Mouse (Mus musculus): ENCODE measurements around the gene Nfatc2ip.

Nfatc2ip gene

DNA sequence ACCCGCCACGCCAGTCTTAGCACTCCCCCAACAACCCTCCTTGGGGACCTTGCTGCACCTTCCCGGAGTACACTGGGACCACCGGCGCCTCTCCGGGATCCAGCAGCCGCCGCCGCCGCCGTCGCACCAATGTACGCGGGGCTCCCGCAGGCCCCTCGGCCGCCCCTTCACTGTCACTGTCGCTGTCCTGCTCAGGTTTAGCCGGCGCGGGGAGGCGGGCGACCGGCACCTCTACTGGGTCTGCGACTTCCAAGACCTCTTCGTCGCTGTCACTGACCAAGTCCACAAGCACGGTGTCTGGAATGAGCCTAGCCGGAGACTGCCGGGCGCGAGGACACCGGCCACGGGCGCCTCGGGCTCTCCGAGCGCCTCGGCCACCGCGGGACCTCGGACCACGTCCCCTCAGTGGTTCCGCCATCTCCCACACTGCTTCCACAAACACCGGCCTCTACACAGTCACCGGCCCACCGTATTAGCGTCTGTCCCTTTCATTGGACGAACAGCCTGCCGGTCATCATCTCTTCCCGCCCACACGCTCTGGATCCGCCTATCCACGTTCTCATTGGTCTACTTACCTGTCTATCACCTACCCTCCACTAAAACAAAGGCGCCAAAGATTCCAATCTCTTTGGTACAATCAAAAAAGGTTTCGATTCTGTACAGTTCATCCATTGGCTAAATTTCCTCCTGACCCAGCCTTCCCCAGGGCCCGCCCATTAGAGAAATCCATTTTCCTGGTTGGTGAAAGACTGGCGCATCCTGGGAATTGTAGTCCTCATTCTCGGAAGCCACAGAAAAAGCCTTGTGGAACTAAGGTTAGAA, at the start of gene Nfatc2ip:
Gene Nfatc2ip, minus strand, starts transcription at position 440 of the 822 bp plus-strand sequence.
- in situ Hi-C loops (cut with MboI, MseI), result loop anchor here in 1 of 2 experiments (5.0 kb wide), 1 partner anchor 41 kb away; no protein-coding TSS in a partner anchor

DNA sequence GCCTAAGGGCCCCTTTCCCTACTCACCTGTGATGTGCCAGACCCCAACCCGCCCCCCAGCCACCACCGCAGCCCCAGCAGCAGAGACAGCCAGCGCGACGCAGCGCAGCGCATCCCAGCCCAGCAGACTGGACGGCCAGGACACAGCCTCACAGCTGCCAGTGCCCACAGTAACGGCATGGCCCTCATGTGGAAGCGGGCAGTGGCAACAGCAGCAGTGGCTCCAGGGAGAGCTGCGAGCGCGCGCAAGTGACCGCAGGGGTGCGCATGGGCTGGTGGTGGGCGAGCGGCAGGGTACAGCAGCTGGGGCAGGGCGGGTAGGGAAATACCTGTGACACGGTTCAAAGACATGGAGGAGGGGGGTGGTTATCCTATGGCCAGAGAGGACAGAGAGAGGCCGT, 49.7 kb upstream of the Nfatc2ip start:
- in situ Hi-C loops (cut with MboI, MseI), result no loop called here

DNA sequence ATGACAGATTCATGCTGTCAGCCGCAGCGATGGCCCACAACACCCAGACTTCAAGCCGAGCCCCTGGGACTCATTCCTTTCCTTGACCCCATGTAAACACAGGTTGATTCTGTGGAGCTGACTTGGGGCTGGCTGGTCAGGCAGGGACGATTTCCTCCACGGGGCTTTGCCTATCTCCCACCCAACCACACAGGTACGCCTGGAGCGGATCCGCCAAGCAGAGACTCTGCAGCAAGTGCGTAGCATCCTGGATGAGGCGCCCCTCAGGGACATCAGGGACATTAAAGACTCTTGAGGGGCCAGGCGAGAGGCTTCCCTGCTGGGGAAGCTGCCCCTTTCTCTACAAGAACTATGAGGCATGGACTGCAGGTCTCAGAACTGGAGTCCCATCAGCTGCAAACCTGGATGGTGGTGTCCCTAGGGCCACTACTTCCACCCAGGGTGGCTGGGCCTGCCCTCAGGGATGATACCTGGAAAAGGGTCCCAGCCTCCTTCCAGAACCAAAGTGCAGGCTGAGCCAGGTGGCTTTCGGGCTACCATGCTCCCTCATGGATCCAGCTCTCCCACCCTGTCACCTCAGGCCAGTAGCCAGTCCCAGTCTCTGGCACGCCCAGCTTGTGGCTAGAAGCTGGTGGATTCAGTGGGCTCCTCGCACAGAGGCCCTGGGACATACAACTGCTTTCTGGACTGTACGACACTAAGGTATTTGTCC, 48.7 kb upstream of the Nfatc2ip start:
- in situ Hi-C loops (cut with MboI, MseI), result no loop called here

DNA sequence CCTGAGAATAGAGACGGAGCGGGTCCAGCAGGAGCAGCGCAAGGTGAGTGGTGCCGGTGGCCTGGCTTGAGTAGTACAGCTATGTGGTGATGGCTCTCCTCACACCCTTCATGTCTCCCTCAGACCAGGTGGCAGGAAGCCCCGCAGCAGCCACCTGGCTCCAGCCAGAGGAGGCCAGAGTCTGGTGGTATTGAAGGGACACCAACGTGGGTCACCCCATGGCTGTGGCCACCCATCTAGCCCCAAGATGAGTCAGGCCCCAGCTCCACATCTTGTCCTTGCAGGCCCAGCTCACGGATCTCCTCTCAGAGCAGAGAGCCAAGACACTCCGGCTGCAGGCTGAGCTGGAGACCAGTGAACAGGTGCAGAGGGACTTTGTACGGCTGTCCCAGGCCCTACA, 48.0 kb upstream of the Nfatc2ip start:
- in situ Hi-C loops (cut with MboI, MseI), result no loop called here

DNA sequence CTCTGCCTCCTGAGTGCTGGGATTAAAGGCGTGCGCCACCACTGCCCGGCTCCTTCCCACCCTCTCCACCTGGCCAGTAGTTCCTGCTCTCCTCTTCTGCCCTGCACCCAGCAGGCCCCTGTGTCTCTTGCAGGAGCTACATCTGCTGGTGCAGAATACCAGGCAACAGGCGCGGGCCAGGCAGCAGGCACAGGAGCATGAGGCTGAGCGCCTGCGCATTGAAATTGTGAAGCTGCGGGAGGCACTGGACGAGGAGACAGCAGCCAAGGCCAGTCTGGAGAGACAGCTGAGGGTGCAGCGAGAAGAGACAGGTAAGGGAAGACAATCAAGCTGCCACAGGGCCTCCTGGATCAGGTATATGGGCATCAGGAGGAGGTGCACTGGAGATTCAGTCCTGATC, 47.5 kb upstream of the Nfatc2ip start:
- in situ Hi-C loops (cut with MboI, MseI), result no loop called here

DNA sequence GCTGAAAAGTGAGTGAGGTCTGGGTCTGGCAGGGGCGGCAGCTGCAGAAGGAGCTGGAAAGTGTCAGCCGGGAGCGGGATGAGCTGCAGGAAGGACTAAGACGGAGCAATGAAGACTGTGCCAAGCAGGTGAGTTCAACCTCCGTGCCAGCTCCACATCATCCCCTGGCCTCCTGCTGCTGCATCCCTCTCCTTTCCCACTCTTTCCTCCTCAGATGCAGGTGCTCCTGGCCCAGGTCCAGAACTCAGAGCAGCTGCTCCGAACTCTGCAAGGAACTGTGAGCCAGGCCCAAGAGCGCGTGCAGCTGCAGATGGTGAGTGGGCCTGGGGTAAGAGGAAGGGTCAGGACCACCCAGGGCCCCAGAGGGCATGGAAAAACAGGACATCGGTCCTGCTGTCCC, 43.6 kb upstream of the Nfatc2ip start:
- in situ Hi-C loops (cut with MboI, MseI), result no loop called here

DNA sequence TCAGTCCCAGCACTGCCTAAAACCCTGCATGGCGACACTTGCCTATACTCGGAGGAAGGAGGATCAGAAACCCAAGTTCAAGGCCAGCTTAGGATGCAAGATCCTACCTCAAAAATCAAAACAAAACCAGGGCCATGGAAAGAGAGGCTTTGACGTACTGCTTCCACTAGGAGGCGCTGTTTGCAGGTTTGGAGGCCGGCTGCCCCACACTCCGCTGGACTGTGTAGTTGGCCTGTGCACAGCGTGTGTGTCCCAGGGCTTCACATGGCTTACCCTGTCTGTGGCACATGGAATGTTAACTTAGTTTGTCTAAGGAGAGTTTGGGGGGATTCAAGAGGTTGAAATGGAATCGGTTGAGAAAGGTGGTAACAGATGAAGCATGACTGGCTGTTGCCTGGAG, 40.3 kb upstream of the Nfatc2ip start:
- in situ Hi-C loops (cut with MboI, MseI), result loop anchor here (5.0 kb wide), 2 partner anchors 35 to 40 kb away; partner anchors contain the start of gene Nfatc2ip (in 1 of the 2)

DNA sequence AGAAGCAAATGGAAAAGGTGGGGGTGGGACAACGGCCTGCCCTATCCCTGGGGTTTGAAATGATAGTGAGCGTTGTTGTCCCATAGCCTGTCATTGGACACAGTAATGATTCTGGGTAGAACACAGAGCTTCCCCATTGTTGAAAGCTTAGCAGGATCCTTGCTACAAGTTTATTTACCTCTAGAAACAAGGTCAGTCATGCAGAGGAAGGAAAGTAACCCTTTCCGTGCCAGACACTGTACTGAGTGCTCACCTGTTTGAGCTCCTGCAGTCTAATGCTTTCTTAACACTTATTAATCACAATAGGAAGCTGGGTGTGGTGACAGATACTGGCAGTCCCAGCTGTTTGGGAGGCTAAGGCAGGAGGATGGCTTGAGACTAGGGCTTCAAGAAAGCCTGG, 39.3 kb upstream of the Nfatc2ip start:
- in situ Hi-C loops (cut with MboI, MseI), result loop anchor here (5.0 kb wide), 2 partner anchors 34 to 38 kb away; partner anchors contain the start of gene Nfatc2ip (in 1 of the 2)

DNA sequence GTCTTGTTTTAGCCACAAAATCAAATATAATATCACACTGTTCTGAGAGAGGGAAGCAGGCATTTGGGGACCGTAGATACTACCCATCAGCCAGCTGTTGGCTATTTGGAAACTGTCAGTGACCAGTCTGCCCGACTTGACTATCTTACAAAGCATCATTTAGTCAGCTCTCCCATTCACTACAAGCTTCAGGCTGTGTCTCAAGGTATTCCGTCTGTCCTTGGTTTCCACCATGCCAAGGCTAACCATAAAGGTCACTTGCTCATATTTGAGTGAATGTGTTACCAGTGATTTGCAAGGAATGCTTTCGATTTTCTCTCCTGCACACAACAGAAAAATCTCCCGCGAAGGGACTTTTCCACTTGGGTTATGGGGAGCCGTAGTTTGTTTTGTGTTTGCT, 38.2 kb upstream of the Nfatc2ip start:
- in situ Hi-C loops (cut with MboI, MseI), result loop anchor here (5.0 kb wide), 2 partner anchors 32 to 37 kb away; partner anchors contain the start of gene Nfatc2ip (in 1 of the 2)

DNA sequence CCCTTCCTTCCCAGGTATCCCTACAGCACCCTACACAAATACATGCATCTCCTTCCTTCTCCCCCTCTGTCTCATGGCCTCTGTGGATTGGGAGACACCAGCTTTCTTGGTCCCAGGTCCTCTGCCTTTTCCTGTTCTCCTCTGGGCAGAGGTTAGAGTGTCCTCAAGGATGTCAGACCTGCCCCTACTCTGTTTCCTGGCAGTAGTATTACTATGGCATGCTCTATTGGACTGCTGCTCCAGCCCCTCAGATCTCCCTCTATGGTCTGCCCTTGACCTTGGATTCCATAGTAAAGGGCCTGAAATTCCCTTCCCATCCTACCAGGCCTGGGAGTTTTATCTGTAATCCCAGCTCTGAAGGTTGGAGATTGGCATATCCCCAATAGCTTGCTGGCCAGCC, 33.6 kb upstream of the Nfatc2ip start:
- in situ Hi-C loops (cut with MboI, MseI), result no loop called here

DNA sequence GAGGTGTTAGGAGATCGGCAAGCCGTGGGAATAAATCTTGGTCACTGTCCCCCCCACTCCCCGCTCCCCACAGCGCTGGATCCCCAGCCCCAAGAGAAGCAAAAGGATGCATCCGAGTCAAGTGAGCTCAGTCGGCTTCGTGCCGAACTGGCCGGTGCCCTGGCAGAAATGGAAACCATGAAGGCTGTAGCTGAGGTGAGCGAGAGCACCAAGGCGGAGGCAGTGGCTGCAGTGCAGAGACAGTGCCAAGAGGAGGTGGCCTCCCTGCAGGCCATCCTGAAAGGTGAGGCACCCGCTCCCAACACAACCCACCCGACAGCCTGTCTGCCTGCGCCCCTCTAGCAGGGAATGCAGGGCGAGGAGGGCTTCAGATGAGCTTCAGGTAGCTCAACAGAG, 33.0 kb upstream of the Nfatc2ip start:
- in situ Hi-C loops (cut with MboI, MseI), result no loop called here

DNA sequence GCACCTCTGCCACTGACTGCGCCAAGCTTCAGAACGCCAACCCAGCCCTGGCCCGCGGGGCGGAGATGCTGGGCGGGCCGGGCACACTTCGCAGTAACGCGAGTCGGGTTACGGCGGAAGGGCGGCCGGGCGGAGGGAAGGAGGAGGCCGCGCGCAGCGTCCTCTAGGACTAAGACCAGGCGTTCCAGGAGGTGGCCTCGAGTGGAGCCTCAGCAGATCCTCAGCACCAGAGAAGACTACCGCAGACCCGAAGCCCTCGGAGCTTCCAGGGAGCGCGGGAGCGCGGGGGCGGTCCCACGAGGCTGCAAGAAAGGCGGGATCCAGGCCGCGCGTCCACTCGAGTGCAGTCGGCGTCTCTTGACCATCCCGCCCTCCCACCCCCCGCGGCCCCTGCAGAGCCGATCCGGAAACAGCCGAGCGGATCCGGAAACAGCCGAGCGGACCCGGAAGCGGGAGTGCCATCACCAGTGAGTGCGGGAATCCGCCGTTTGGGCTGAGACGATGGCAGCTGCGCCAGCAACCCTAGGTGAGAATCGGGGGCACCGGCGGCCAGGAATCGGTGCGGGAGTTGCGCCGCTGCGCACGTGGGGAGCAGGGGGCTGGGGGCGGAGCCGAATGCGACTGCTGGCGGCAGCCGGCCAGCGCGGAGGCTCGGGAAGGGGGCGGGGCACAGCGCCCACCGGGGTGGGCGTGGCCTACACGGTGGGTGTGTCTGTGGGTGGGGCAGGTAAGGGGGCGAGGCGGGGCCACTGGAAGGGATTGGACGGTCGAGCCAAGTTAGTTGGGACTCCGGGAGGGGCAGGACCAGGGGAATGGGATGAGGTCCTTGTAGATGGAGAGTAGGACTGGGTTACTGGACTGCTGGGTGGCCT, 32.3 kb upstream of the Nfatc2ip start, which contains the start of gene Rabep2:
Gene Rabep2, plus strand, starts transcription at position 129 of the 872 bp plus-strand sequence.
- in situ Hi-C loops (cut with MboI, MseI), result no loop called here

DNA sequence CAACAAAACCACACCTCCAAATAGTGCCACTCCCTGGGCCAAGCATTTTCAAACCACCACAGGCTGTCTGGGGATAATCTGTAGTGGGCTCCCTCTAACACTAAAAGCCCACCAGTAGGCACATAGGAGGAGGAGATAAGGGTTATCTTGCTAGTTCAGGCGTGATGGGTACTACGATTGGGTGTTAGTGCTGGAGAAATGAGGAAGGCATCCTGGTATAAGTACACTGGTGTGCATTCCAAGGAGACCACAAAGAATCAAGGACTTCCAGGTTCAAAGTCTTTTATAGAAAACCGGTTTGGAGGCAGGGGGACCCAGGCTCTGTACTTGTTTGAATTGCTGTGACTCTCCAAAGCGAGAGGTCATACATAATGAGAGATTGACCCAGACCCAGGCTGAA, 31.6 kb upstream of the Nfatc2ip start:
- in situ Hi-C loops (cut with MboI, MseI), result no loop called here

DNA sequence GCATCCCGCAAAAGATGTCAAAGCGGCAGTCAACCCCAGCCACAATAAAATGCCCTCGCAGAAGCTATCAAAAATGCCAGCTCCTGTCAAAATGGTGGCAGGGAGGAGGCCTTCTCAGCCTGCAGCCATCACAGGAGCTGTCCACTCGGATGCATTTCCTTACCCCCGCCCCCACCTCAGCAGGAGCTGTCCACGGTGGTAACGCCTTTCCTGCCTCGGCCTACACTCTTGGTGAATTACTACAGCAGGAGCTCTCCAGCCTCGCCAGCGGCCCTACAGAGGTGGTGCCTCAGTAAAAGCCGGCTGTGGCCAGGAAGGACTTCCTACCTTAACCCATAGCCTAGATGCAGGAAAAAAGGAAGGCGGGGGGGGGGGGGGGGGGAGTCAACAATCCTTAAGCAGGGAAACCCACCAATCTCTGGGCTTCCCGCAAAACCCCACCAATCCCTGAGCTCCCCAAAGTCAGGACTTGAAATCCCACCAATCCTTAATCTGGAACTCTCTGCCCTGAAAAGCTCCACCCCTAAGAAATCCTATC, 30.9 kb upstream of the Nfatc2ip start:
- in situ Hi-C loops (cut with MboI, MseI), result no loop called here

DNA sequence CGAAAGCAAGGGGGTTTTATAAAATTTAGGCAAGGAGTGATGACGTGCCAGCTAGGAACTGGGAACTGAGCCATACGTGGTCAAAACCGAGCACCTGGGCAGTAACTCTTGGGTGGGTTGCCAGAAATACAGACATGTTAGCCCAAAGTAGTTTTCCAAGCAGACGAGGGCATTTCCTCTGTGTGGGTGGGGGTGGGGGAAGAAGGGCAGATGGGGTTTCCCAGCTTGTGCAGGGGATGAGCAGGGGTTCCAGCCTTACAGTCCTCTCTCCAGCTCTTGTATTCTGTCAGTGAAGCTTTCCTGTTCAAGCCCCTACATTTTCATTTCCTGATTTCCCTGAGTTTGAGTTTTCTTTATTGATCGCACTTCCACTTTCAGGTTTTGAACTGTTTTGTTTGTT, 27.6 kb upstream of the Nfatc2ip start:
- in situ Hi-C loops (cut with MboI, MseI), result no loop called here

DNA sequence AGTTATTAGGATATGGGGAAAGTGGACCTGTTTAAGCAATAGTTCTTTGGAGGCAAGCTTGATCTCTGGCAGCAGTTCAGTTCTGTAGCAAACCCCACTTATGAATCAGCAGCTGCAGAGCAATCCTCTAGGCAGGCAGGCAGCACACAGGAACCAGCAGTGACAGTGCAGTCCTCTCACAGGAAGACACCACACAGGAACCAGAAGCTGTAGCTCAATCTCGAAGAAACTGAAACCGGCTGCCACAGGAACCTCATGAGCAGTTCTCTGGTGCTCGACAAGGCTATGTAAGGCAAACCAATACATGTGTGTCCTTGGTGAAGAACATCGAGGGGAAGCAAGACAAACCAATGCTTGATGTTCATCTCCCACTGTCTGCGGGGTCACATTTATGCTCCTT, 25.2 kb upstream of the Nfatc2ip start:
- in situ Hi-C loops (cut with MboI, MseI), result no loop called here

DNA sequence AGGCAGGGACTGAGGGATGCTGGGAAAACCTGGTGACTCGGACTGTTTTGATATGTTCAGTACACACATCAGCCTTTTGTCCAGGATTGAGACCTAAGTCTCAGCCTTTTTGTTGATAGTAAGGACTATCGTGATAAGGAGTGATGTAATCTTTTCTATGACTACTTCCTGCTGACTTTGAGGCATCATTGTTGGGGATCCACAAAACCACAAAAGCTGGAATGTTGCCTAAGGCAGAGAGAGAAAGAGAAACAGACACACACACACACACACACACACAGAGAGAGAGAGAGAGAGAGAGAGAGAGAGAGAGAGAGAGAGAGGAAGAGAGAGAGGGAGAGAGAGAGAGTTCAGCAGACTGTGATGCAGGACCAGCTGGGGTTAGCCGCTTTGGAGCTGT, 22.0 kb upstream of the Nfatc2ip start:
- in situ Hi-C loops (cut with MboI, MseI), result no loop called here

DNA sequence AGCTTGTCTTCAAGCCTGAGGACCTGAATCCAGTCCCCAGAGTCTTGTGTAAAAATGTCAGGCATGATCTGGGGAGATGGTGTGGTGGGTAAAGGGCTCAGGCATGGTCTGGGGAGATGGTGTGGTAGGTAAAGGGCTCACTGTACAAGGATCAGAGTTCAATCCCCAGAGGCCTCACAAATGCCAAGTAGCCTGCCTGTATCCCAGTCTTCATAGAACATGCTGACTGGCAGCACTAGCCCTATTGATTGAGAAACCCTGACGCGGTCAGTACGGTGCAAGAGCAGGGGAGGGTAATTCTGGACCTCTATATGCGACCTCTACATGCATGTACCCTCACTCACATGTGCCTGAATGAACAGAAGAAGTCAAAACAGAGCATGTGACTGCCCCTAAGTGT, 21.1 kb upstream of the Nfatc2ip start:
- in situ Hi-C loops (cut with MboI, MseI), result no loop called here

DNA sequence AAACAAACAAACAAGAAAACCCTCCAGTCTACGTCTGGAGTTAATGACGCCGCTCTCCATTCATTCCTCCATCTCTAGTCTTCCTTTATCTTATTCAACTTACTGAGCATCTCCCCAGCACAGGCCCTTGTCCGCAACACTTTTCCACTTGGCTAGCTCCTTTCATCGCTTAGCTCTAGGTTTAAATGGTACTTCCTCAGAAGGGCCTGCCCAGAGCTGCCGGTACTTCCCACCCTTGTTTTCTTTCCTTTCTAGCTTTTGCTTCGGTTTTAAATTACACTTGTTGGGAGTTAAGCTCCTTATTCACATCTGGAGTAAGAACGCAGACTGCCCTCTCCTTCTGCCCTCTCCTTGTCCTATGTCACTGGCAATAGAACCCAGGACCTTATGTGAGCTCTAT, 20.5 kb upstream of the Nfatc2ip start:
- in situ Hi-C loops (cut with MboI, MseI), result no loop called here

DNA sequence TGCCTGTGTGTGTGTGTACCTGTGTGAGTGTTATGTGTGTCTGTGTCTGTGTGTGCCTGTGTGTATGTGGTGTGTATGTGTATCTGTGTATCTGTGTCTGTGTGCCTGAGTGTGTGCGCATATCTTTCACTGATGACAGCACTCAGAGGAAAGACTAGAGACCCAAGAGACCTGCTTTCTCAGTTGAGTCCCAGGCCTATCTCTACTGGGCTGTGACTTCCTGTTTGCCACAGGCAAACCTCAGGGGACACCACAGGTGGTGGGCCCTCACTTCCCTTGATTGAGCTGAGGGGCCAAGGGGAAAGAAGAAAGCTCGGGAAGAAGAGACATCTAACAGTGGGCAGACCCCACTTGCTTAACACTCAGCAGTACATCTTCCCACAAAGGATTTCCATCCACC, 20.1 kb upstream of the Nfatc2ip start:
- in situ Hi-C loops (cut with MboI, MseI), result no loop called here

DNA sequence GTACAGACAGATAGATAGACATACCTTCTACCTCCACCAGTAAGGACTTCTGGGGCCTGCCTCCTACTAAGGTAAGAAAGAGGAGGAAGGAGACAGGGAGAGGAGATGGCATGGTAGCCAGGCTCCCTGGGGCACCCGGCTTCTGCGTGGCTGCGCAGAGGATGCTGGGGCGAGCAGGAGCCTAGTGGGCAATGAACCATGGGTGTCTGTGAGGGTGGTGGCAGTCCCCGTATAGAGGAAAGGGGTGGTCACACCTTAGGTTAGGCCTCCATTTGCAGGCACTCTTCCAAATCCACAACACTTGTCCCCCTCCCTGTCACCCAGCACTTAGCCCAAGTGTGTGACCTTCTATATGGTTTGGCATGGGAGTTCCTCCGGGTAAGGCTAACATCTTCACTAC, 18.2 kb upstream of the Nfatc2ip start, which contains the start of gene Cd19:
Gene Cd19, minus strand, starts transcription at position 165 of the 400 bp plus-strand sequence.
- in situ Hi-C loops (cut with MboI, MseI), result no loop called here
